Mouse (Mus musculus) heart, adult 10 weeks (tissue): ENCODE results near the gene Btd. TPM values are rescaled to one million over a fixed set of nuclear protein-coding genes. Genes with fewer than 3 reads are reported as not detected.

Experiments used
- polyA plus RNA-seq: library from polyadenylated mRNA; stranded (reverse); fragments of 350-450 nt; fragmentation: Illumina TruSeq; extraction: RNeasy Lipid Tissue Mini Kit (QIAGEN cat#74804); gene quantifications from one replicate; pipeline ENCODE4 v1.2.3, GENCODE M21; 2014; ENCODE audit warnings: low read depth, low replicate concordance

The Btd gene
- polyA plus RNA-seq, result 14.1 TPM

GRCm38 (mm10) chr14:31640890-31641505 lies at the start of gene Btd, which contains the start of gene Hacl1:
Gene Btd, plus strand, starts transcription at chr14:31641028.
Gene Hacl1, minus strand, starts transcription at chr14:31641286.

GRCm38 (mm10) chr14:31591243-31591642 lies 49.6 kb upstream of the Btd start, which contains the start of gene Colq:
Gene Colq, minus strand, starts transcription at chr14:31591343.

GRCm38 (mm10) chr14:31640346-31640889 lies 410 bp upstream of the Btd start, which contains the start of gene Gm49387:
Gene Gm49387, minus strand, starts transcription at chr14:31640878.

Other genes starting within 250 kb of the Btd start
- gene Sh3bp5, start 204.9 kb upstream of the Btd start, polyA plus RNA-seq, result 58.3 TPM
- 13.0 TPM for gene Eaf1, start 146.6 kb upstream of the Btd start, polyA plus RNA-seq
- gene Mettl6, start 146.0 kb upstream of the Btd start, polyA plus RNA-seq, result 13.5 TPM
- gene Colq, start 49.7 kb upstream of the Btd start, polyA plus RNA-seq, result 9.2 TPM
- not detected for gene Gm49387, start 150 bp upstream of the Btd start, polyA plus RNA-seq
- 20.5 TPM for gene Hacl1, start 258 bp downstream of the Btd start, polyA plus RNA-seq
- gene Ankrd28, start 189.6 kb downstream of the Btd start, polyA plus RNA-seq, result 18.6 TPM